ENCODE assay signal across 8 mouse cellular contexts in genomic region chr2:62573753-62574159, GRCm38 (mm10). TPM values are rescaled to one million over a fixed set of nuclear protein-coding genes. Genes with fewer than 3 reads are reported as not detected.
DNase-seq lines count a peak whose midpoint lies in the region; ATAC-seq and TF ChIP-seq lines count a peak whose summit lies in the region.
"Had no signal": no experiment of that assay in that cellular context is flagged by ENCODE, and none has a peak within 500 bp of the region (broad histone marks: within the 10 kb centered on the region; RNA-seq: fewer than 3 reads in every experiment).

Gene Fap, minus strand, starts transcription at chr2:62574075.

- DNase-seq in lung, embryonic 14.5 days, result peak; percentile 62
- DNase-seq in lung, postnatal 36 days, result no peak
- DNase-seq in embryonic facial prominence, embryonic 14.5 days (ENCODE audit: low spot score), result peak; percentile 94
- peak; percentile 17 for DNase-seq in heart, postnatal 25 days (ENCODE audit: low spot score)

- H3K4me1 ChIP-seq in lung, embryonic 14.5 days (ENCODE audit: insufficient read depth), result no peaks in the 10 kb centered on the region
- peaks cover 17% of the 10 kb centered on the region for H3K4me1 ChIP-seq in embryonic facial prominence, embryonic 14.5 days (ENCODE audit: control insufficient read depth, insufficient read depth, low read length)
- no peaks in the 10 kb centered on the region for H3K4me1 ChIP-seq in small intestine, adult 2 months (ENCODE audit: control insufficient read depth, insufficient read depth, insufficient read length, low read length)
- H3K4me1 ChIP-seq: neural tube, embryonic 12.5 days had no signal

- no peaks in the 10 kb centered on the region for H3K36me3 ChIP-seq in lung, embryonic 14.5 days (ENCODE audit: insufficient read depth)
- no peaks in the 10 kb centered on the region for H3K36me3 ChIP-seq in embryonic facial prominence, embryonic 14.5 days (ENCODE audit: control insufficient read depth, insufficient read depth, low read length)
- no peaks in the 10 kb centered on the region for H3K36me3 ChIP-seq in small intestine, adult 2 months (ENCODE audit: control insufficient read depth, insufficient read depth, low read length)
- H3K36me3 ChIP-seq: neural tube, embryonic 12.5 days had no signal

- H3K4me3 ChIP-seq in lung, embryonic 14.5 days (ENCODE audit: low read depth, low read length), result peak within 1 kb of the TSS; percentile 5; the same call in 1 of the 2 replicates
- H3K4me3 ChIP-seq in embryonic facial prominence, embryonic 14.5 days (ENCODE audit: low read depth, low read length), result peak within 1 kb of the TSS; percentile 38
- H3K4me3 ChIP-seq in small intestine, adult 2 months (ENCODE audit: low read depth, low read length), result peak within 1 kb of the TSS; percentile 42
- H3K4me3 ChIP-seq: neural tube, embryonic 12.5 days had no signal

- 50% methylated on average over 12 of the region's 12 CpGs for WGBS in lung, embryonic 14.5 days
- WGBS in embryonic facial prominence, embryonic 14.5 days, result 18% methylated on average over 12 of the region's 12 CpGs
- 62% methylated on average over 12 of the region's 12 CpGs for WGBS in small intestine, adult 2 months

- H3K9me3 ChIP-seq in lung, embryonic 14.5 days (ENCODE audit: low read depth, low read length), result no peaks in the 10 kb centered on the region
- H3K9me3 ChIP-seq in embryonic facial prominence, embryonic 14.5 days (ENCODE audit: control insufficient read depth, low read length), result no peaks in the 10 kb centered on the region
- H3K9me3 ChIP-seq: neural tube, embryonic 12.5 days had no signal

- no peak for TF ChIP-seq CTCF in lung, embryonic 14.5 days (IDR thresholded peaks at IDR 0.05; ENCODE audit: low read depth)
- no peak for TF ChIP-seq CTCF in small intestine, adult 2 months (IDR thresholded peaks at IDR 0.05; ENCODE audit: extremely low read depth, insufficient read length, insufficient replicate concordance, low read depth, low read length)

- no peak within 1 kb of the TSS for H3K9ac ChIP-seq in lung, embryonic 14.5 days
- peak within 1 kb of the TSS; percentile 57 for H3K9ac ChIP-seq in embryonic facial prominence, embryonic 14.5 days (ENCODE audit: low read depth, low read length)
- H3K9ac ChIP-seq: neural tube, embryonic 12.5 days had no signal

- peak within 1 kb of the TSS; percentile 9; the same call in 1 of the 2 replicates for H3K27ac ChIP-seq in lung, embryonic 14.5 days (ENCODE audit: low read depth)
- peak within 1 kb of the TSS; percentile 88 for H3K27ac ChIP-seq in embryonic facial prominence, embryonic 14.5 days (replicated peaks; ENCODE audit: low read depth, low read length)
- no peak within 1 kb of the TSS for H3K27ac ChIP-seq in small intestine, adult 2 months (ENCODE audit: insufficient read depth, low read depth, low read length)
- H3K27ac ChIP-seq: neural tube, embryonic 12.5 days had no signal

- H3K27me3 ChIP-seq in lung, embryonic 14.5 days (ENCODE audit: insufficient read depth, low read length), result no peaks in the 10 kb centered on the region
- no peaks in the 10 kb centered on the region for H3K27me3 ChIP-seq in embryonic facial prominence, embryonic 14.5 days (replicated peaks; ENCODE audit: control insufficient read depth, insufficient read depth, low read length)
- H3K27me3 ChIP-seq in small intestine, adult 2 months (ENCODE audit: control insufficient read depth, insufficient read depth, low read length), result no peaks in the 10 kb centered on the region
- H3K27me3 ChIP-seq: neural tube, embryonic 12.5 days had no signal

- TF ChIP-seq POLR2A in small intestine, adult 2 months (IDR thresholded peaks at IDR 0.05; ENCODE audit: low read depth, low read length), result no peak

- ATAC-seq in lung, embryonic 14.5 days (ENCODE audit: insufficient read depth), result peak; percentile 49; the same call in 1 of the 2 replicates
- ATAC-seq in embryonic facial prominence, embryonic 14.5 days (ENCODE audit: low read depth), result peak; percentile 90
- no peak for ATAC-seq in CD4-positive, CD25-positive, alpha-beta regulatory T cell, adult 4 months
- ATAC-seq in megakaryocyte, adult 5-6 weeks (ENCODE audit: poor library complexity, severe bottlenecking), result no peak

- H3K4me2 ChIP-seq in lung, embryonic 14.5 days, result peak within 1 kb of the TSS; percentile 41; the same call in 1 of the 2 replicates
- H3K4me2 ChIP-seq in embryonic facial prominence, embryonic 14.5 days (ENCODE audit: low read depth, low read length), result peak within 1 kb of the TSS; percentile 49
- H3K4me2 ChIP-seq: neural tube, embryonic 12.5 days had no signal

- intact Hi-C loops in heart, postnatal 25 days (cut with DNase I), result no loop called here

RNA-seq across cellular contexts. Expression of gene Fap, which starts in this region (rescaled TPM):
- polyA plus RNA-seq in lung, embryonic 14.5 days (2014; fragmentation: Nextera tagmentation; extraction: Ambion mirVana), result 2.0 and 2.2 TPM in 2 replicates
- polyA plus RNA-seq in embryonic facial prominence, embryonic 14.5 days (2014; fragmentation: Nextera tagmentation; extraction: Ambion mirVana), result 38.2 and 38.5 TPM in 2 replicates
- 1 to 10 TPM; 3.7 to 5.9 TPM for total RNA-seq in heart, postnatal 25 days (2021)
- 0.23 and 0.27 TPM in 2 replicates for polyA plus RNA-seq in small intestine, adult 2 months (2012; rRNA removed)
- under 1 TPM in 1 of 2 experiments, not detected in 1; 0.27 TPM for polyA plus RNA-seq in CD4-positive, CD25-positive, alpha-beta regulatory T cell, adult 4 months (2017; shearing (Covaris generic))
- 1.9 and 3.4 TPM in 2 replicates for total RNA-seq in megakaryocyte, adult 5-6 weeks (2015)
- total RNA-seq in megakaryocyte, adult 5-6 weeks (2017), result 0.33 and 1.1 TPM in 2 replicates

Comparison
In these comparisons a context has a peak if more than half of its experiments do, and no peak if none do; other contexts are left out.
1. RNA of gene Fap (polyA plus RNA-seq): 38.2 to 38.5 TPM in embryonic facial prominence, embryonic 14.5 days; 2.0 to 2.2 TPM in lung, embryonic 14.5 days, 0.27 TPM in CD4-positive, CD25-positive, alpha-beta regulatory T cell, adult 4 months and 0.23 to 0.27 TPM in small intestine, adult 2 months; every median in the first group is over 10 times any median in the second.
2. ATAC-seq: peak in lung, embryonic 14.5 days (single experiment) and embryonic facial prominence, embryonic 14.5 days (single experiment); none in CD4-positive, CD25-positive, alpha-beta regulatory T cell, adult 4 months (single experiment) and megakaryocyte, adult 5-6 weeks (single experiment).
3. Peak in every context shown above with its lines, with median percentiles within 50 percentile points of each other: H3K4me3 ChIP-seq.